Mouse (Mus musculus): ENCODE results near the gene Arl10. TPM values are rescaled to one million over a fixed set of nuclear protein-coding genes. Genes with fewer than 3 reads are reported as not detected.

The Arl10 gene
- 23.8 and 28.2 TPM in 2 replicates for polyA plus RNA-seq (2014; fragmentation: Nextera tagmentation; extraction: Ambion mirVana)

DNA sequence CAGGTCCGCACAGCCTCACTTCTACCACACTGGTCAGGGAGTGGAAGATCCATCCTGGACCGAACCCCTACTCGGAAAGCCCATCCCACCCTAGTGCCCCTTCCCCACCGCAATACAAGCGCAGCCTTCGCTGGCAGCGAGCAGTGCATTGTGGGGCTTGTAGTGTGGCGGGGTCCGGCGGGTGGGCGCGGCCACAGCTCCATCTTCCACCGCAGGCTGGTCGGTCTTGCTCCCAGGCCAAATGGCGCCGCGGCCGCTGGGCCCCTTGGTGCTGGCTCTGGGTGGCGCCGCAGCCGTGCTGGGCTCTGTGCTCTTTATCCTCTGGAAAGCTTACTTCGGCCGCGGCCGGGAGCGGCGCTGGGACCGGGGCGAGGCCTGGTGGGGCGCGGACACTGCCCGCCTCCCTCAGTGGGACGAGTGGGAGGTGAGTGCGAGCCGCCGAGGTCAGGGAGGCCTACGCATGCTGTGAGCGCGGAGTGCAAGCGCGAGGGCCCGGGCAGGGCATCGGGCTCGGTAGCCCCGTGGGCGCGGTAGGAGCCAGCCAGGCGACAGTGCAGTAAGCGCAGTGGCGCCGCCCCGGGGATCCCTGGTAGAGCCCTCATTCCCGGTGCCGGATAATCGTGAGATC lies at the start of gene Arl10:
Gene Arl10, plus strand, starts transcription at position 162 of the 628 bp plus-strand sequence.
- H3K9ac ChIP-seq, result peak within 1 kb of the TSS; percentile 89

DNA sequence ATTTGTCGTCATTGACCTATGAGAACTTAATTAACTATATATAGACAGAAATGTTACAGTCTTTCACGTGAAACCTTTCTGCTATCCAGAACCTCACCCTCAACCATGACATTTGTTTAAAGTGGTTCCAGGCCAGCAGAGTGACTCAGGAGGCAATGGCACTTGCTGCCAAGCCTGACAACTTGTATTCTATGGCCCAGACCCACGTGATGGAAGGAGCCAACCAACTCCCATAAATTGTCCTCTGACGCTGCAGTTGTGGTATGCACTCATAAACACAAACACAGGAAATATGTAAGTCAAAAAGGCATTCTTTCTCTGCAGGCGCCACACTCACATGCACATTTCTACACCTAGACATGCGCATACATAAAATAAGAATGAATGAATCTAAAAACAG lies 47.7 kb upstream of the Arl10 start:
- no peaks in the 10 kb centered on the region for H3K4me1 ChIP-seq (ENCODE audit: insufficient read depth)
- WGBS, result 83% methylated on average over 6 of the region's 6 CpGs
- H3K9ac ChIP-seq, result no peak overlapping the region
- ATAC-seq (ENCODE audit: insufficient read depth) (no peak), DNase-seq (no peak)
- TF ChIP-seq CTCF (IDR thresholded peaks at IDR 0.05; ENCODE audit: low read depth), result no peak
- peaks cover 59% of the 10 kb centered on the region for H3K36me3 ChIP-seq (ENCODE audit: insufficient read depth)
- no peak overlapping the region for H3K4me2 ChIP-seq
- H3K27me3 ChIP-seq (ENCODE audit: insufficient read depth, low read length), result no peaks in the 10 kb centered on the region
- no peak overlapping the region for H3K4me3 ChIP-seq (ENCODE audit: low read depth, low read length)
- H3K27ac ChIP-seq (ENCODE audit: low read depth), result no peak overlapping the region
- H3K9me3 ChIP-seq (ENCODE audit: low read depth, low read length), result no peaks in the 10 kb centered on the region

More for the DNA sequence above, at the start of gene Arl10:
- ATAC-seq (ENCODE audit: insufficient read depth) (peak; percentile 92), DNase-seq (peak; percentile 85)
- Histone ChIP-seq H3K4me2 (peak within 1 kb of the TSS; percentile 93), H3K4me1 (ENCODE audit: insufficient read depth) (no peaks in the 10 kb centered on the region), H3K36me3 (ENCODE audit: insufficient read depth) (peaks cover 22% of the 10 kb centered on the region), H3K27ac (ENCODE audit: low read depth) (peak within 1 kb of the TSS; percentile 75), H3K27me3 (ENCODE audit: insufficient read depth, low read length) (no peaks in the 10 kb centered on the region), H3K9me3 (ENCODE audit: low read depth, low read length) (no peaks in the 10 kb centered on the region), H3K4me3 (ENCODE audit: low read depth, low read length) (peak within 1 kb of the TSS; percentile 97)
- WGBS, result under 1% methylated on average over 55 of the region's 55 CpGs
- TF ChIP-seq CTCF (IDR thresholded peaks at IDR 0.05; ENCODE audit: low read depth), result no peak

DNA sequence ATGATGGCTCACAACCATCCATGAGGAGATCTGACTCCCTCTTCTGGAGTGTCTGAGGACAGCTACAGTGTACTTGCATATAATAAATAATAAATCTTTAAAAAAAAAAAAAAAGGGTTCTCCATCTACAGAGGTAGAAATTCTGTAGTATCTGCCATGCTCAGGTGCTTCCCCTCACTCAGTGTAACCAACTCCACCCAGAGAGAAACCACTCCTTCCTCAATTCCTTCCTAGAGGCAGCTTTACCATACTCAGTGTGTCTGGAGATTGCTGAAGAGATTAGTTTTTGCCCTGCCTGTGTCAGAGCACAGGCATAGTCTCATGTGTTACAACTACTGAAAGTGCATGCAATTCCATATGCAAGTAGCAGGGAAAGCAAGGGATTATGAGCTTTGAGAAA lies 42.7 kb upstream of the Arl10 start:
- Histone ChIP-seq H3K4me1 (ENCODE audit: insufficient read depth) (no peaks in the 10 kb centered on the region), H3K36me3 (ENCODE audit: insufficient read depth) (peaks cover 44% of the 10 kb centered on the region), H3K27me3 (ENCODE audit: insufficient read depth, low read length) (no peaks in the 10 kb centered on the region), H3K9ac (no peak overlapping the region), H3K4me3 (ENCODE audit: low read depth, low read length) (no peak overlapping the region), H3K27ac (ENCODE audit: low read depth) (no peak overlapping the region), H3K4me2 (no peak overlapping the region), H3K9me3 (ENCODE audit: low read depth, low read length) (no peaks in the 10 kb centered on the region)
- no peak for TF ChIP-seq CTCF (IDR thresholded peaks at IDR 0.05; ENCODE audit: low read depth)
- ATAC-seq (ENCODE audit: insufficient read depth) (no peak), DNase-seq (no peak)

DNA sequence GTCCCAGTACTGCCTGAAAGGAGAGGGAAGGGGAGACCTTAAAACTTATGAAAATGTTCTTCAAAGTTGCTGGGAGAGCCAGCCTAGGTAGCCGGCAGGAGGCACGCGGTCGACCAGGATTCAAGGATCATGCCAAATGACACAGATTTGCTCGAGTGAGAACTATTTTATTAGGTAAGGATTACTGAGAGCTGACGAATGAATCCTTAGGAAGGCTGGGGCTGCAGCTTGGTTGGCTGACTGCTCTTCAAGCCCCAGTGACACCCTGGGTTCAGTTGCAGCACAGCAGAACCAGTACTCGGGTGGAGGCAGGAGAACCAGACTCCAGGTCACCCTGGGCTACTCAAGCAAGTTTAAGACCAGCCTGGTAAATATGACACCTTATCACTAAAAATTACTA lies 26.8 kb upstream of the Arl10 start:
- 82% methylated on average over 7 of the region's 7 CpGs for WGBS
- Histone ChIP-seq H3K9me3 (ENCODE audit: low read depth, low read length) (no peaks in the 10 kb centered on the region), H3K4me3 (ENCODE audit: low read depth, low read length) (no peak overlapping the region), H3K27ac (ENCODE audit: low read depth) (no peak overlapping the region), H3K4me1 (ENCODE audit: insufficient read depth) (no peaks in the 10 kb centered on the region), H3K4me2 (no peak overlapping the region), H3K27me3 (ENCODE audit: insufficient read depth, low read length) (no peaks in the 10 kb centered on the region), H3K9ac (no peak overlapping the region), H3K36me3 (ENCODE audit: insufficient read depth) (peaks cover 62% of the 10 kb centered on the region)
- ATAC-seq (ENCODE audit: insufficient read depth) (no peak), DNase-seq (no peak)
- TF ChIP-seq CTCF (IDR thresholded peaks at IDR 0.05; ENCODE audit: low read depth), result no peak

DNA sequence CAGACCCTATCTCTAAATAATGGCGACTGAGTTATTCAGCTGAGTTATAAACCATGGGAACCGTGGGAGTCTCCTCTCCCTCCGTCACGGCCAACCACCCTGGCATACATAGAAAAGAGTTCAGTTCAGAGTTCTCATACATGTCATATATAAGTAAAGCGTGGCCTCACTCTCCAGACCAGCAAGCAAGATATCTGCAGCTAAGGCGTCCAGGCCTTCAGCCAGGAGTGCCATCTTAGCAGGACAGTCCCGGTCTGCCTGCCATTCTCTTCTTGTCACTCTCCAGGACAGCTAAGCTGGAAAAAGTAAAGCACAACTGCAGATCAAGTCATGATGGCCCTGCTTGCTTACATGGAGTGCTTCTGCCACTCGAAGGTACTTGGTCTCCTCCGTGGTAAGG lies 18.6 kb upstream of the Arl10 start:
- H3K4me2 ChIP-seq, result no peak overlapping the region
- H3K4me3 ChIP-seq (ENCODE audit: low read depth, low read length), result no peak overlapping the region
- H3K27ac ChIP-seq (ENCODE audit: low read depth), result no peak overlapping the region
- H3K9ac ChIP-seq, result no peak overlapping the region
- H3K27me3 ChIP-seq (ENCODE audit: insufficient read depth, low read length), result no peaks in the 10 kb centered on the region
- DNase-seq (no peak), ATAC-seq (ENCODE audit: insufficient read depth) (no peak)
- 91% methylated on average over 9 of the region's 9 CpGs for WGBS
- no peak for TF ChIP-seq CTCF (IDR thresholded peaks at IDR 0.05; ENCODE audit: low read depth)
- no peaks in the 10 kb centered on the region for H3K9me3 ChIP-seq (ENCODE audit: low read depth, low read length)
- peaks cover 91% of the 10 kb centered on the region for H3K36me3 ChIP-seq (ENCODE audit: insufficient read depth)
- no peaks in the 10 kb centered on the region for H3K4me1 ChIP-seq (ENCODE audit: insufficient read depth)

DNA sequence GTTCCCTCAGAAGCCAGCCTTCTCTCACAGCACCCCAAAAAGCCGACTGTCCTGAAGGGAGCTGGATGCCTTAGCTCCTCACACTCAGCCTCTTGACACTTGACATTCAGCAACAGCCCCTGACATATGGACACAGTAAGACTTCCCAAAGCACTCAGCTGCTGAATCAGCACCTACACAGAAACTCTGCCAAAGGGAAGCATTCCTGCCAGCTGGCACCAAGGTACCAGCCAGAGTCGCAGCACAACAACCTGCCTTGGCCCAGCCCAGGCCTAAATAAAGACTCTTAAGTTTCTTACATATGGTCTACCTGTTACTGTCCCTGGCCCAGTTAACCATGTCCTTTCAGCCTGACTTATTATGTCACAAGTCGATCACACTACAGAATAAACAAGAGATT lies 18.0 kb upstream of the Arl10 start:
- no peak overlapping the region for H3K4me3 ChIP-seq (ENCODE audit: low read depth, low read length)
- H3K27me3 ChIP-seq (ENCODE audit: insufficient read depth, low read length), result no peaks in the 10 kb centered on the region
- H3K9me3 ChIP-seq (ENCODE audit: low read depth, low read length), result no peaks in the 10 kb centered on the region
- no peak for ATAC-seq (ENCODE audit: insufficient read depth)
- no peak for DNase-seq
- no peaks in the 10 kb centered on the region for H3K4me1 ChIP-seq (ENCODE audit: insufficient read depth)
- no peak for TF ChIP-seq CTCF (IDR thresholded peaks at IDR 0.05; ENCODE audit: low read depth)
- no peak overlapping the region for H3K9ac ChIP-seq
- no peak overlapping the region for H3K4me2 ChIP-seq
- WGBS, result 89% methylated on average over 3 of the region's 3 CpGs
- H3K27ac ChIP-seq (ENCODE audit: low read depth), result no peak overlapping the region
- H3K36me3 ChIP-seq (ENCODE audit: insufficient read depth), result peaks cover 91% of the 10 kb centered on the region

DNA sequence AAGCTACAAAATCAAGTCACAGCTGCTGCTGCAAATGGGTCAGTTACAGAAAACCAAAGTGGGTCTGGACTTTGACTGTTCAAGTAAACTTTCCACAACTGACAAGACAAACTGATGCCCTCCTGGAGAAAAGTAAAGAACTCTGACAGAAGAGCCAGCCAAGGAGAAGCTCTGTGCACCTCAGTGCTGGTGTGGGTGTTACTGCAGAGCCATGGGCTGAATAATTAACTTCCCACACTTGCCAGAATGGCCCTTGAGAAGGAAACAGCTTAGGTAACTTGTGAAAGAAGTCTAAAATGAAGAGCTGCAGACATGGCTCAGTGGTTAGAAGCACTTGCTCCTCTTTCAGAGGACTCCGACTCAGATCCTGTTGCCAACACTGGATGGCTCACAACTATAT lies 17.2 kb upstream of the Arl10 start:
- ATAC-seq (ENCODE audit: insufficient read depth) (no peak), DNase-seq (no peak)
- Histone ChIP-seq H3K4me1 (ENCODE audit: insufficient read depth) (no peaks in the 10 kb centered on the region), H3K36me3 (ENCODE audit: insufficient read depth) (peaks cover 84% of the 10 kb centered on the region), H3K4me3 (ENCODE audit: low read depth, low read length) (no peak overlapping the region), H3K9me3 (ENCODE audit: low read depth, low read length) (no peaks in the 10 kb centered on the region), H3K27ac (ENCODE audit: low read depth) (no peak overlapping the region), H3K27me3 (ENCODE audit: insufficient read depth, low read length) (no peaks in the 10 kb centered on the region), H3K4me2 (no peak overlapping the region), H3K9ac (no peak overlapping the region)
- WGBS, result 89% methylated on average over 1 of the region's 1 CpGs
- TF ChIP-seq CTCF (IDR thresholded peaks at IDR 0.05; ENCODE audit: low read depth), result no peak

All from lung, embryonic 14.5 days (tissue).